In genomic region chr1:179824549-179824948, GRCm38 (mm10) we compare ENCODE assay signal across 17 mouse cellular contexts. TPM values are rescaled to one million over a fixed set of nuclear protein-coding genes. Genes with fewer than 3 reads are reported as not detected.
"Had no signal": no experiment of that assay in that cellular context is flagged by ENCODE, and none has a peak within 500 bp of the region (broad histone marks: within the 10 kb centered on the region; RNA-seq: fewer than 3 reads in every experiment).

No protein-coding gene starts in this region.

- H3K4me2 ChIP-seq: limb, embryonic 12.5 days; lung, embryonic 15.5 days; midbrain, embryonic 12.5 days had no signal

- H3K4me1 ChIP-seq: limb, embryonic 12.5 days; lung, embryonic 15.5 days; midbrain, embryonic 12.5 days had no signal

- H3K27ac ChIP-seq: limb, embryonic 12.5 days; lung, embryonic 15.5 days; macrophage; midbrain, embryonic 12.5 days; stomach, postnatal 0 days had no signal

- H3K27me3 ChIP-seq: limb, embryonic 12.5 days; lung, embryonic 15.5 days; midbrain, embryonic 12.5 days had no signal

- H3K9ac ChIP-seq: limb, embryonic 12.5 days; lung, embryonic 15.5 days; midbrain, embryonic 12.5 days had no signal

- H3K9me3 ChIP-seq: limb, embryonic 12.5 days; lung, embryonic 15.5 days; midbrain, embryonic 12.5 days had no signal

- H3K36me3 ChIP-seq: limb, embryonic 12.5 days; lung, embryonic 15.5 days; midbrain, embryonic 12.5 days had no signal

- DNase-seq: kidney, adult 9 months; kidney, postnatal 36 days; liver; lung, postnatal 14 days; right cerebral cortex, postnatal 25 days; thymus, postnatal 4 days had no signal

- H3K4me3 ChIP-seq: limb, embryonic 12.5 days; lung, embryonic 15.5 days; megakaryocyte, embryonic 14.5 days; midbrain, embryonic 12.5 days had no signal

RNA-seq across cellular contexts. Expression of gene Gm10518, which starts 21.4 kb away (rescaled TPM):
- total RNA-seq: layer of hippocampus, adult 18-20 months; layer of hippocampus, postnatal 10 days; left cerebral cortex, postnatal 36 days; midbrain, postnatal 0 days had no signal
- polyA plus RNA-seq: lung, embryonic 15.5 days; macrophage; midbrain, postnatal 0 days; small intestine, adult 2 months had no signal
